In the genomic region with DNA sequence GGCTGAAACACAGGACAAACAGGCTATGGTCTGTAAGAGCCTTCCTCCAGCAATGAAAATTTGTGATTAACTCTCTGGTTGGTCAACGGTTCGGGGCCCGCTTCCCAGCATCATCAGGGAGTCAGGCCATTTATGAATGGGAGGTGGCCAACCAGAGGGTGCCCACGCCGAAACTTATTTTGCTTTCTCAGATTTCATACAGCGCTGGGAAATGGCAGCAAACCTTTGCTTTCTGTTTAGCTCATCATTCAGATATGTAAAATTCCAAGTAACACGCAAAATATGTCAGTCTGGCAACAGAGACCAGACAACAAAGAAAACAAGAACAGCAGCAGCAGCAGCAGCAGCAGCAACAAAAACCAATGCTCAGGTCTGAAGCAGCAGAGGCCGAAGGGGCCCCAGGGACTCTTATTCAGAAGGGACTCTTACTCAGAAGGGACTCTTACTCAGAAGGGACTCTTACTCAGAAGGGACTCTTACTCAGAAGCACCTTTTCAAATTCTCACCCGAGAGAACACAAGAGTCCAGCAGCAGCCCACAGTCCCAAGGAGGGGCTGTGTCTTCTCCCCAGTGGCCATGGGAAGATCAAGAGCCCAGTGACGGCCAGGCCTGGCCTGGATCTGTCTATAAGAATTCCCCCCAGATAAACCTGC, we compare ENCODE assay signal across 11 mouse cellular contexts.
DNase-seq lines count a peak whose midpoint lies in the region; ATAC-seq lines count a peak whose summit lies in the region.
"Had no signal": no experiment of that assay in that cellular context is flagged by ENCODE, and none has a peak within 500 bp of the region (broad histone marks: within the 10 kb centered on the region; RNA-seq: fewer than 3 reads in every experiment).

No protein-coding gene starts in this region.

- DNase-seq in kidney, adult 18-20 months: no peak
- peak; percentile 31 for DNase-seq in CD4-positive, CD25-positive, alpha-beta regulatory T cell, adult 2 months (ENCODE audit: low read depth, low spot score)
- DNase-seq in R1 (ENCODE audit: low read depth, low spot score): peak; percentile 17
- DNase-seq in liver: no peak
- DNase-seq in urinary bladder, postnatal 10 days (ENCODE audit: low spot score): no peak
- DNase-seq: cerebellum, adult 2 months; kidney, adult 11 months had no signal

- peaks cover 22% of the 10 kb centered on the region for H3K4me1 ChIP-seq in kidney, embryonic 15.5 days
- H3K4me1 ChIP-seq in limb, embryonic 12.5 days (replicated peaks): peaks cover 36% of the 10 kb centered on the region

- no peaks in the 10 kb centered on the region for H3K27me3 ChIP-seq in kidney, embryonic 15.5 days
- H3K27me3 ChIP-seq in limb, embryonic 12.5 days: no peaks in the 10 kb centered on the region

- no peak overlapping the region for H3K27ac ChIP-seq in kidney, embryonic 15.5 days
- 0 out of 2 replicates have a peak overlapping the region, but pooled peaks have one; percentile 2 for H3K27ac ChIP-seq in limb, embryonic 12.5 days

- 67% methylated on average over 10 of the region's 10 CpGs for WGBS in kidney, embryonic 15.5 days
- 60% methylated on average over 10 of the region's 10 CpGs for WGBS in limb, embryonic 12.5 days

- no peak overlapping the region for H3K4me2 ChIP-seq in kidney, embryonic 15.5 days
- no peak overlapping the region for H3K4me2 ChIP-seq in limb, embryonic 12.5 days

- no peak overlapping the region for H3K4me3 ChIP-seq in kidney, embryonic 15.5 days (replicated peaks)
- no peak overlapping the region for H3K4me3 ChIP-seq in limb, embryonic 12.5 days (replicated peaks)

- no peaks in the 10 kb centered on the region for H3K9me3 ChIP-seq in kidney, embryonic 15.5 days (replicated peaks)
- H3K9me3 ChIP-seq in limb, embryonic 12.5 days: no peaks in the 10 kb centered on the region

- H3K36me3 ChIP-seq in kidney, embryonic 15.5 days: no peaks in the 10 kb centered on the region
- H3K36me3 ChIP-seq in limb, embryonic 12.5 days: no peaks in the 10 kb centered on the region

- H3K9ac ChIP-seq in kidney, embryonic 15.5 days: no peak overlapping the region
- H3K9ac ChIP-seq in limb, embryonic 12.5 days (replicated peaks): no peak overlapping the region

- peak; percentile 33; the same call in 1 of the 2 replicates for ATAC-seq in kidney, embryonic 15.5 days (replicated peaks; ENCODE audit: low FRiP score)
- ATAC-seq in limb, embryonic 12.5 days (ENCODE audit: insufficient number of reproducible peaks, insufficient read depth, low FRiP score, low TSS enrichment, low read depth): no peak
- ATAC-seq: forebrain, embryonic 14.5 days; midbrain, embryonic 16.5 days had no signal

Comparison
In these comparisons a context has a peak if more than half of its experiments do, and no peak if none do; other contexts are left out.
1. DNase-seq: peak in CD4-positive, CD25-positive, alpha-beta regulatory T cell, adult 2 months (single experiment) and R1 (single experiment); none in kidney, adult 18-20 months (single experiment), liver (single experiment) and urinary bladder, postnatal 10 days (single experiment).